Mouse (Mus musculus) spleen, adult 18-20 months (tissue): ENCODE measurements around the gene Gm8212.
"Not testable (repeated sequence)": the region's sequence is repeated elsewhere in the genome, so short reads cannot be mapped to it uniquely, and the experiment has no call there.

Source experiments
- DNase-seq, 2 experiments: peaks; one replicate each; pipeline ENCODE4 v3.0.0; 2022; ENCODE audit warnings: mixed read lengths in 2 of 2

The Gm8212 gene

DNA sequence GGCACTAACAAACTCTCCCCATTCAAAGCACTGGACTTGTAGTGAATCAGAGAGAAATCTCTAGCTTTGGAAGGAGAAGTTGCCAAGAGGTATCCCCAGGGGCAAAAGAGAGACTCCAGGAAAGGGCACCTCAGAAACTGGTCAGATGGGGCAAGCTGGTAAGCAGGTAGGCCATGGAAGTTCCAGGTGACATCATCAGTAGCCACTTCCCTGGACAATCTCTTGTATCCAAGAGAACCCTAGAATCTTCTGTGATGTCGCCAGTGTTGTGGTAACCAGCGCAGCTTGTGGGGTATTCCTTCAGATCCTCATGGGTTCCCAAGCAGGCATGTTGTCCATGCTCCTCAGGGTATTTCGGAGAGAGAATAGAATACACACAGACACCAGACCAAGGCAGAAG lies at the start of gene Gm8212:
Gene Gm8212 (plus strand): TSS at position 301 of the 400 bp plus-strand sequence.
- not testable (repeated sequence) for DNase-seq

DNA sequence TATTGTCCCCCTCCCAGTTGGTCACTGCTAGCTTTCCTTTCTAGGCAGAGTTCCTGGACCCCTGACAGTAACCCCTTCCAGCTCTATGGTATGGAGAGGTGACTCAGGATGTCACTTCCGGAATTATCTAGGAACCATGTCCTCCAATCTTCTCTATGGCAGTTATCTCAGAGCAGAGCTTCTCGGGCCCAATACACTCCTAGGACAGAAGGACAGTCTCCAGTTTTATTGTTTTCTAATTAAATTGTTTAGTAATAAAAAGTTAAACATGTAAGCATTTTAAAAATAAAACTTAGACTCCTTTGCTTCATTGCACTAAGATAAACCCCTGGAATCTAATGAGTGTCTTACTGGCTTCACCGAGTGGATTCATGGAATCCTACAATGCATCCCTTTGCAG lies 15.7 kb downstream of the Gm8212 start, which contains the start of gene 4930503E14Rik:
Gene 4930503E14Rik (minus strand): TSS at position 101 of the 400 bp plus-strand sequence.
- not testable (repeated sequence) for DNase-seq

DNA sequence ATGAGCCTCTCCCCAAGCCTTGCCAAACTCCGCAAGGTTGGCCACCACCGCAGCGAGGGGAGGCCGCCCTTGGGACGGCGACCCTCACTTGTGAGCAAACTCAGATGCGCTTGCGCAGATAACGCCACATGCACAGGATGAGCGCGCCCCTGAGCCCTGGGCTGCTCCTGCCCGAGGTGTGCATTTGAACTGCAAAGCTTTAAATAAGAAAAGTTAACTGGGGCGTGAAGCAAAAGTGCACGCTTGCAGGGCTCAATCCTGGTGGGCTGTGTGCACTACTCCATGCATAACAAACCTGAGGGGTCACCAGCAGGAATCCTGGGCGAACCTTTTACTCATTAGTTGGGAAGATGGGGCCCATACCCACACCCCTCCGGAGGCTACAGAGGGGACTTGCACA lies 50.6 kb downstream of the Gm8212 start:
- no peak for DNase-seq
